Mouse (Mus musculus) spleen, postnatal 4 days (tissue): ENCODE measurements around the gene Gm8369.
"Not testable (repeated sequence)": the region's sequence is repeated elsewhere in the genome, so short reads cannot be mapped to it uniquely, and the experiment has no call there.

Experiments used
- DNase-seq, 2 experiments: peaks; one replicate each; pipeline ENCODE4 v3.0.0; 2022; ENCODE audit warnings: low spot score in 2 of 2

The Gm8369 gene

DNA sequence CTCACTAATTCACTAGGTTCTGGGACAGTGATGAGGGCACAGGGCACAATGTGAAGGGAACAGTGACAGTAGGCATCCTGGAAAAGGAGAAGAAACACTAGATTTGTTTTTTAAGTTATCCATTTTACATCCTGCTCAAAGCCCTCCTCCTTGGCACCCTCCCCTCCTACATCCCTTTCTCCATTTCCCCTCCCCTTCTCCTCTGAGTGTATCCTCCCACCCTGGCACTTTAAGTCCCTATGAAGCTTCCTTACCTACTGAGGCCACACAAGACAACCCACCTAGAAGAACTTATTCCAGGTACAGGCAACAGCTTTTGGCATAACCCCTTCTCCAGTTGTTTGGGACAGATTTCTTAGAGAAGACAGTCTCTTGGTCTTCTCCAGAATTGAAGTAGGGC lies 30.5 kb downstream of the Gm8369 start, which contains the start of gene Ms4a6b:
Ms4a6b (plus strand) TSS at position 267 of the 400 bp plus-strand sequence.
- no peak for DNase-seq

DNA sequence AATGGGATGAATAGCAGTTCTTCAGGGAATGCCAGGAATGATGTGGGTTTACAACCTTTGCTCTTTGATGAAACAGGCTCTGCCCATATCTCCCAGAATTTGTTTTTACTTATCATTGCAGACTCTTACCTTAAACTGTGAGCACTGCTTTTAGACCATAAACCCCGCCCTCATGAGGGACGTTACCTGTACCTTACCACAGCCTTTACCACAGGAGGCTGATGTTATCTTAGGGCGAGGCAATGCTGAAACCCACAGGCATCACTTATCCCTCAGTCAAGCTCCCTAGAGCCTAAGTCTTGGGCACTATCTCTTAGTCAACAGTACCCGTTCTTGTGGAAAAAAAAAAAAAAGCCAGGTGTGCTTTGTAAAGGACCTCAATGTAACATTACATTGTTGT lies 31.1 kb downstream of the Gm8369 start:
- DNase-seq, result no peak

DNA sequence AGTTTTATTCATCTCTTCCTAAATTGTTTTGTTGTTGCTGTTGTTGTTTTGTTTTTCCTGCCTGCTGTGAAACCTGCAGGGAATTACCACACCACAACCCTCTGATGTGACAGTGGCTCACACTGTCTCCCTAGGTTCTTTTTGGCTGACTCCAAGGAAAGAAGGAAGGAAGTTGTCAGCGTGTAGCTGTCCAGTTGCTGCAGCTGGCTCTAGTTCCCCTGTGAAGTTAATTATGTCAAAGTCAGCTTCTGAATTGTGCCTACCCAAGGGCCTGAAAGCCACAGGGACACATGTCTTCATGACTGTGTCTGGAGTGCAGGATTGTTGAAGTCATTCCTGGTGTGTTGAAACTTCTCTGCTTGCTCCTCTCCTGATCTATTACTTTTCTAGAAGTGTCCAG lies 31.6 kb downstream of the Gm8369 start:
- not testable (repeated sequence) for DNase-seq

DNA sequence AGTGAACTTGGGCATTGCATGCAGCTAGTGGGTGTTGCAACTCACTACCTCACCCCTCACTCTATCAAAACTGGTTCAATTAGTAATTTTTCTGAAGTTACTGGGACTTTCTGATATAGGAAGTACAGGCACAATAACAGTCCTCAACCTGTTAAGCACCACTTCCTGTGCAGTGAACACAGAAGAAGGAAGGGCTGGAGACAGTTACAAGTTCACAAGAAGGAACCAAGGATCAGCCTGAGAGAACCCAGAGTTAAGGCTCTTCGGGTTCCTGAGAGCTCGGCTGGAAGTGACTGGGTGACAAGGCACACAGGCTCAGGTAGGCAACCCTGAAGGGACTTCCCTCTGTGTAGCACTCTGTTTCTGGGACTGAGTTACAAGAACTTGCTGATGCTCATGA lies 32.6 kb downstream of the Gm8369 start:
- DNase-seq, result not testable (repeated sequence)

DNA sequence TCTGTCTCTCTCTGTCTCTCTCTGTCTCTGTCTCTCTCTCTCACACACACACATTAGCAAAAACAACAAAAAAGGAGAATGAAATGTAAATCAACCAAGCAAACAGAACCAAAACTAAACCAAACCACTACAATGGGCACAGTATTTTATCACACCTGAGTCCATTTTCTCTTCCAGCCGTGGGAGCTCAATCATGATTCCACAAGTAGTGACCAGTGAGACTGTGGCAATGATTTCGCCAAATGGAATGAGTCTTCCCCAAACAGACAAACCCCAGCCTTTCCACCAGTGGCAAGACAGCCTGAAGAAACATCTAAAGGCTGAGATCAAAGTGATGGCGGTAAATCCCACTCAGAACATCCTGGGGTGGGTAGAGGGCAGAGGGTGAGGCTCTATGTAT lies 34.4 kb downstream of the Gm8369 start:
- no peak for DNase-seq

DNA sequence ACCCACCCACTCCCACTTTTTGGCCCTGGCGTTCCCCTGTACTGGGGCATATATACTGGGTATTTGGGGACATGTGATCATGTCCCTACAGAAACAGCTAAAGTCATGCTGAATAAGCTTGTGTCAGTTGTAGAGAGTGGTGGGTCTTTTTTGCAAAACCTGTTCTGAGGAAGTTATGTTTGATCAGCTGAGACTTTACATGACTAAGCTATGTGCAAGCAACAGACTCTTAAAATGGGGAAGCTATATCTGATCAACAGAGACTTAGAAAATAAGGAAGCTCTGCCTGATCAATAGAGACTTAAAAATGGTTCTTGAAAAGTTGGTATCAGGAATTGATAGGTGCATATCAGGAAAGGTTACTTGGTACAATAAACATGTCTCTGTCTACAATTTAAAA lies 47.7 kb downstream of the Gm8369 start:
- DNase-seq, result no peak

DNA sequence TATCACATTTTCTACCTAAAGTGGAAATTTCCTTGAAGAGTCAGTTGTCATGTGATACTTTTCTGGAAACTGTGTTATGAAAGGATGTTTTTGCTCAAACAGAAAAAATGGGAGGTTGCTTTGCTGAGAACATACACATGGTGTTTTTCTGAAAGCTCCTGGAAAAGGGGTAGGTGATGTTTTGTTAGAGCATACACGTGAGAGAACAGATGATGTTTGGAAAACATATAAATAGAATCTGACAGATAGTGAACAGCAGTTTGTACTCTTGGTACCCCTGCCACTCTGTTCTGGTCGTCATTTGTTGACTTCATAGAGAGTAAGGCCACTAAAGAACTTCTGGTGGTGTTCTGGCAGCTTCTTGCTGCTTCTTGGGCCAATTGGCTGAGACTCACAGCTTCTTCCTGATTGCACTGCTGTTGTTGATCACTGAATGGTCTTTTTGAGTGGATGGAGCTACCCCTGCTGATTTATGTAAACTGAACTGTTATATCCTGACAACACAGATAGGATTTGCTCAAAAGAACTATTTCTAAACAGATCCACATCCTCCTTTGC lies 48.2 kb downstream of the Gm8369 start:
- DNase-seq, result no peak

DNA sequence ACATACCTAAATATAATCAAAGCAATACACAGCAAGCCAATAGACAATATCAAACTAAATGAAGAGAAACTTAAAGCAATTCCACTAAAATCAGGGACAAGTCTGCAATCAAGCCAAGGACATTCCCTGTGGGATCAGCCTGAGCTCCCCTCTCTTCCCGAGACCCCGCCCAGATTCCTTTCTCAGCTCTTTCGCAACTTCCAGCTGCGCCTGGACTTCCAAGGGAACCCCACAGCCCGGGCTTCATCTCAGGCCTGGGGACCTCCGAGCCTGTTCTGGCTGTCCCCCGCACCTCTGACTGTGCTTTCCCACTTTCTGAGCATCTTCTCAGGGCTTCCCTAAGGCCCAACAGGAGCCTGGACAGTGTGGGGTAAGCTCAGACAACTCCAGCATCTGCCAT lies 50.9 kb downstream of the Gm8369 start, which contains the start of gene Ms4a4d:
Ms4a4d (plus strand) TSS at position 209 of the 400 bp plus-strand sequence.
- DNase-seq, result no peak

DNA sequence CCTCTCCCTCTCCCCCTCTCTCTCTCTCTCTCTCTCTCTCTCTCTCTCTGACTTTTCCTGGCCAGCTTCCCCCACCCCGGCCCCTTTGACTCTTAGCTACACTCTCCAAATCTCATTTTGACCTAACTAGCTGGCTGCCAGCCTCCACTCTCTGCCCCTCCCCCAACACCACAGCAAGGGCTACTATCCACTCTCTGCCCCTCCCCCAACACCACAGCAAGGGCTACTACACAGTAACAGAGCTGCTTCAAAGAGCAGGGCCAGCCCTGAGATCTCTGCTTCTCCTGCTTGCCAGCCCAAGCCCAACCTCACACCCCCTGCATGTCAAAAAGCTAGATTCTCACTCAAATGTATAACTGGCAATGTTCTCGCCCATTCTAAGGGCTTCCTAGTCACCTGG lies 51.6 kb downstream of the Gm8369 start:
- DNase-seq, result no peak

DNA sequence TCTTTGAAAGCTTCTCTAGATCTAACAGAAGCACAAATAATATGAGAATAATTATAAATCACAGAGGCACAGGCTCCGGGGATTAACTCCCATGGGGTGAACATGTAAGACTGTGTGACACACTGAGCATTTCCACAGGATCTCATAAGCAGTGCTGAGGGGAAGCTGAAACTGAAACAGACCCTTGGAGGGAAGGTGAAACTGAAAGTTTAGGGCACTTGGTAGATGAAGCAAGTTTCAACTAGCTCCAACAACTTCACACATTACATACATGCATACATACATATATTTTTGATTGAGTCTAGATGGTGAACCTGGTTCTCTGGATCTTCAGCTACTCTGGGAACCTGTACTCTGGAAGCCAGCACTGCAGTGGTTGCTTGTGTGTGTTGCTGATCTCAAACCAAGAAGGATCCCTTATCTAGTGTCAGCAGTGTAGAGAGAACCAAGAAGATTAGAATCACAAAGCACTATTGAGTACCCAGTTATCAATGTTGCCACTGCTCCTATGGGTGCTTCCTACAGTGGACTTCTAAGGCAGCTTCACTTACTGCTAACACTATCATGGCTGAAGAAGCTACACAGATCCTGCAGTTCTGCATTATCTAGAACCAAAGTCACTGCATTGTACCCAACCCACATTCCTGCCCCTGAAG lies 54.6 kb downstream of the Gm8369 start:
- not testable (repeated sequence) for DNase-seq

DNA sequence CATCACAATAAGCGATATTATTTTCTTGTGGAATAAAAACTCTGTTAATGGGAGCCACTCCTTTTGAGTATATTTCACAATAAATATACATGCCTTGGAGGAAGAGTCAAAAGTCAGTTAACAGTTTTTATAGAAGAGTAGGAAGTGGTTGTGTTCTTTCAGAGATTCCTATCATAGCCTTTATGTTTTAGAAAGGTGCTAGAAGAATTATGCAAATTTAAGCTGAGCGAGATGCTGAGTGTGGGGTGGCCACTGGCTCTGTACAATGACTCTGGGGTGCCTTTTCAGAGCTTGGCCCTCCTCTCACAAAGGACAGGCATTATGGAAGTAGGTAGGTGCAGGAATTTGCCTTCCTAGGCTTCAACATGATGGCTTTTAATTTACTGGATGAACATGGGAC lies 58.6 kb downstream of the Gm8369 start:
- DNase-seq, result not testable (repeated sequence)

DNA sequence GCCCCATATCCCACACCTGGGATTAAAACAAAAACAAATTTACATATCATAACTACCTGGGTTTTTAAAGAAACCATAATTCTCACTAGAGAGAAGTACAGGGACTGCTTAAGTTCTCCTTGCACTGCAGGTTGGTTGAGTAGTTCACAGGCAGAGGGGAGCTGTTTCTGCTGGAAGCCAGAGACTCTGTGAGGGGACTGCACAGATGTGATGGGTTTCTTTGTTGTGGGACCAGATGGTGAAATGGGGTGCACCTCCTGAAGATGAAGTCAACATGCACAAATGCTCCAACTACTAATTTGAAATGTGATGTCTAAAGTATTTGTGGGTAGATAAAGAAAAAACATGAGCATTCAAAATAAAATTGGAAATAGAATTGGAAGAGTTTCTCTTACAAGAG lies 62.2 kb downstream of the Gm8369 start:
- DNase-seq, result no peak

DNA sequence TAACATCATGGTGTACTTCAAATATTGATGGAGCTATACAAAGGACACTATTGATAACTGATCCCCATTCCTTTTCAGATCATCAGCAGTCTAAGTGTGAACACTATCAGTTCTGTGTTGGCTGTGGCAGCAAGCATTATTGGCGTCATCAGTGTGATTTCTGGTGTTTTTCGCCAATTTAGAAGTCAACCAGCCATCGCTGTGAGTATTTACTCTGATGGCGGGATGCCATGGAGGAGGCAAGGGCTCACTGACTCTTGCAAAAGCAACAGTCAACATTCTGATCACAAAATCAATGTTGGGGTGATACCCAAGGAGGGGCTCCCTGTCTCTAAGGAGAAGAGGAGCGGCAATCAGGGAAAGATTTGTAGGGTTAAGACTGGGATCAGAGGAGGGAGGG lies 69.0 kb downstream of the Gm8369 start:
- no peak for DNase-seq

DNA sequence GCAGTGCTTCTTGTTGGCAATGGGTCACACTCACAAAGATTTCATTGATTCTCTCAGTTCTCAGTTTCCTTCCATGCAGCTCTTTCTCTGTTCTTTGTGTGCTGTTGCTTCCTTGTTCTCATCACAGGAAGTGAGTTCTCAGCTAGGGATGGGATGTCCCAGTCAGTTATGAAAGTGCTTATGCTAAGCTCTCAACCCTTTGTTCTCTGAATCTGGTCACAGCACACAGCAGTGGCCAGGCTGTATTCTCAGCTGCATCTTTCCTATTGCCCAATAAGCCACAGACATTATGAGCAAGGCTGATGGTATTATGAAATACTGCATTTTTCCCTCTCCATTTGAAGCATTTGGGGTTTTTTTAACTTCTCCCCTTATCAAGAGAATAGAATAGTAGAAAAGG lies 73.8 kb downstream of the Gm8369 start:
- not testable (repeated sequence) for DNase-seq
